Mouse (Mus musculus) adrenal gland, adult 2 months (tissue): ENCODE data around the gene Aloxe3. TPM values are rescaled to one million over a fixed set of nuclear protein-coding genes. Genes with fewer than 3 reads are reported as not detected.

Experiments
- DNase-seq: peaks from one replicate; pipeline ENCODE4 v3.0.0; 2021
- polyA plus RNA-seq: library from polyadenylated mRNA; depleted of rRNA; stranded (reverse); fragments of >200 nt; gene quantifications from 2 replicates; pipeline ENCODE4 v1.2.3, GENCODE M21; 2012; rRNA removed
- total RNA-seq, 2 experiments: library from RNA; stranded (reverse); gene quantifications; 2 replicates each; pipeline ENCODE4 v1.2.3; 2021

The Aloxe3 gene
- total and polyA plus RNA-seq, 3 experiments, result 0.79 to 1.4 (median 1.0) TPM

GRCm38 (mm10) chr11:69174722-69175121, 49.0 kb downstream of the Aloxe3 start:
- no peak for DNase-seq

GRCm38 (mm10) chr11:69178525-69178924, 52.8 kb downstream of the Aloxe3 start:
- no peak for DNase-seq

GRCm38 (mm10) chr11:69179512-69179911, 53.8 kb downstream of the Aloxe3 start:
- no peak for DNase-seq

- no peak for DNase-seq
Measured at GRCm38 (mm10) chr11:69180120-69180519, 54.4 kb downstream of the Aloxe3 start.

- no peak for DNase-seq
Measured at GRCm38 (mm10) chr11:69185031-69185430, 59.3 kb downstream of the Aloxe3 start.

GRCm38 (mm10) chr11:69185936-69186335, 60.2 kb downstream of the Aloxe3 start:
- no peak for DNase-seq

GRCm38 (mm10) chr11:69192840-69193239, 67.1 kb downstream of the Aloxe3 start:
- peak; percentile 22 for DNase-seq

- no peak for DNase-seq
Measured at GRCm38 (mm10) chr11:69196766-69197165, 71.1 kb downstream of the Aloxe3 start.

- no peak for DNase-seq
Measured at GRCm38 (mm10) chr11:69197194-69197593, 71.5 kb downstream of the Aloxe3 start.

GRCm38 (mm10) chr11:69197743-69198142, 72.0 kb downstream of the Aloxe3 start, which contains the start of gene Alox8:
TSS of gene Alox8 (minus strand) at chr11:69197843.
- no peak for DNase-seq

Other genes starting within 250 kb of the Aloxe3 start
- gene Rnf222, start 237.3 kb upstream of the Aloxe3 start, total RNA-seq, result under 1 TPM in 1 of 2 experiments, not detected in 1; 0.09 TPM
- 0.23 and 0.39 TPM in 2 replicates for gene Rnf222, start 237.3 kb upstream of the Aloxe3 start, polyA plus RNA-seq
- 1,000 to 10,000 TPM; 1,114 to 1,327 TPM for gene Rpl26, start 224.3 kb upstream of the Aloxe3 start, total RNA-seq
- 146 and 179 TPM in 2 replicates for gene Rpl26, start 224.3 kb upstream of the Aloxe3 start, polyA plus RNA-seq
- not detected for gene Odf4, start 198.8 kb upstream of the Aloxe3 start, total RNA-seq
- not detected in 2 replicates for gene Odf4, start 198.8 kb upstream of the Aloxe3 start, polyA plus RNA-seq
- gene Arhgef15, start 168.4 kb upstream of the Aloxe3 start, total RNA-seq, result 10 to 100 TPM; 15.2 to 21.6 TPM
- gene Arhgef15, start 168.4 kb upstream of the Aloxe3 start, polyA plus RNA-seq, result 133 and 183 TPM in 2 replicates
- 10 to 100 TPM; 40.4 to 45.9 TPM for gene Slc25a35, start 157.8 kb upstream of the Aloxe3 start, total RNA-seq
- 61.3 and 78.3 TPM in 2 replicates for gene Slc25a35, start 157.8 kb upstream of the Aloxe3 start, polyA plus RNA-seq
- 10 to 100 TPM; 13.5 to 31.2 TPM for gene Rangrf, start 150.7 kb upstream of the Aloxe3 start, total RNA-seq
- gene Rangrf, start 150.7 kb upstream of the Aloxe3 start, polyA plus RNA-seq, result 16.9 and 17.8 TPM in 2 replicates
- gene Pfas, start 117.4 kb upstream of the Aloxe3 start, total RNA-seq, result 10 to 100 TPM; 23.7 to 28.6 TPM
- gene Pfas, start 117.4 kb upstream of the Aloxe3 start, polyA plus RNA-seq, result 14.5 and 16.7 TPM in 2 replicates
- 10 to 100 TPM; 21.8 to 26.6 TPM for gene Ctc1, start 110.0 kb upstream of the Aloxe3 start, total RNA-seq
- 37.8 and 39.7 TPM in 2 replicates for gene Ctc1, start 110.0 kb upstream of the Aloxe3 start, polyA plus RNA-seq
- gene Aurkb, start 80.2 kb upstream of the Aloxe3 start, total RNA-seq, result 1 to 10 TPM; 1.7 to 2.8 TPM
- 10.8 and 11.2 TPM in 2 replicates for gene Aurkb, start 80.2 kb upstream of the Aloxe3 start, polyA plus RNA-seq
- 10 to 100 TPM; 21.3 to 26.4 TPM for gene Borcs6, start 66.2 kb upstream of the Aloxe3 start, total RNA-seq
- gene Borcs6, start 66.2 kb upstream of the Aloxe3 start, polyA plus RNA-seq, result 38.9 and 41.4 TPM in 2 replicates
- 10 to 100 TPM in 1 of 2 experiments, 1 to 10 TPM in 1; 9.5 to 16.9 TPM for gene Tmem107, start 55.1 kb upstream of the Aloxe3 start, total RNA-seq
- 46.6 and 49.1 TPM in 2 replicates for gene Tmem107, start 55.1 kb upstream of the Aloxe3 start, polyA plus RNA-seq
- gene Vamp2, start 37.4 kb upstream of the Aloxe3 start, total RNA-seq, result 100 to 1,000 TPM; 104 to 130 TPM
- 425 and 479 TPM in 2 replicates for gene Vamp2, start 37.4 kb upstream of the Aloxe3 start, polyA plus RNA-seq
- gene Per1, start 30.7 kb upstream of the Aloxe3 start, total RNA-seq, result 10 to 100 TPM; 55.0 to 75.9 TPM
- 41.3 and 76.1 TPM in 2 replicates for gene Per1, start 30.7 kb upstream of the Aloxe3 start, polyA plus RNA-seq
- not detected for gene Hes7, start 5.5 kb upstream of the Aloxe3 start, total RNA-seq
- 1.3 and 1.6 TPM in 2 replicates for gene Hes7, start 5.5 kb upstream of the Aloxe3 start, polyA plus RNA-seq
- gene 9130213A22Rik, start 3.3 kb upstream of the Aloxe3 start, total RNA-seq, result under 1 TPM; 0.59 to 0.78 TPM
- gene 9130213A22Rik, start 3.3 kb upstream of the Aloxe3 start, polyA plus RNA-seq, result 2.3 and 3.0 TPM in 2 replicates
- not detected for gene Alox12b, start 31.1 kb downstream of the Aloxe3 start, total RNA-seq
- gene Alox12b, start 31.1 kb downstream of the Aloxe3 start, polyA plus RNA-seq, result not detected in 2 replicates
- not detected for gene Alox8, start 71.9 kb downstream of the Aloxe3 start, total RNA-seq
- not detected in 2 replicates for gene Alox8, start 71.9 kb downstream of the Aloxe3 start, polyA plus RNA-seq
- gene Gucy2e, start 111.1 kb downstream of the Aloxe3 start, total RNA-seq, result not detected
- not detected in 2 replicates for gene Gucy2e, start 111.1 kb downstream of the Aloxe3 start, polyA plus RNA-seq
- gene Cntrob, start 197.9 kb downstream of the Aloxe3 start, total RNA-seq, result 1 to 10 TPM; 4.4 to 6.5 TPM
- gene Cntrob, start 197.9 kb downstream of the Aloxe3 start, polyA plus RNA-seq, result 5.9 and 6.2 TPM in 2 replicates
- 10 to 100 TPM; 81.3 to 83.5 TPM for gene Trappc1, start 198.1 kb downstream of the Aloxe3 start, total RNA-seq
- gene Trappc1, start 198.1 kb downstream of the Aloxe3 start, polyA plus RNA-seq, result 18.4 and 23.4 TPM in 2 replicates
- gene Kcnab3, start 200.4 kb downstream of the Aloxe3 start, total RNA-seq, result 10 to 100 TPM in 1 of 2 experiments, 1 to 10 TPM in 1; 6.0 to 10.5 TPM
- gene Kcnab3, start 200.4 kb downstream of the Aloxe3 start, polyA plus RNA-seq, result 9.0 and 12.6 TPM in 2 replicates
- gene Rnf227, start 214.6 kb downstream of the Aloxe3 start, total RNA-seq, result 1 to 10 TPM; 3.3 to 6.8 TPM
- 0.88 and 1.1 TPM in 2 replicates for gene Rnf227, start 214.6 kb downstream of the Aloxe3 start, polyA plus RNA-seq
- 10 to 100 TPM; 71.0 to 92.8 TPM for gene Chd3, start 243.5 kb downstream of the Aloxe3 start, total RNA-seq
- gene Chd3, start 243.5 kb downstream of the Aloxe3 start, polyA plus RNA-seq, result 83.4 and 107 TPM in 2 replicates